27 mouse cellular contexts compared by ENCODE assay signal in genomic region chr9:71140205-71140604, GRCm38 (mm10). TPM values are rescaled to one million over a fixed set of nuclear protein-coding genes. Genes with fewer than 3 reads are reported as not detected.
DNase-seq lines count a peak whose midpoint lies in the region; ATAC-seq lines count a peak whose summit lies in the region.
"Had no signal": no experiment of that assay in that cellular context is flagged by ENCODE, and none has a peak within 500 bp of the region (broad histone marks: within the 10 kb centered on the region; RNA-seq: fewer than 3 reads in every experiment).

No protein-coding gene starts in this region.

- peak; percentile 54 for ATAC-seq in liver, embryonic 13.5 days (ENCODE audit: low read depth)
- ATAC-seq in monocyte, adult 5-6 weeks (replicated peaks; ENCODE audit: insufficient number of reproducible peaks, low FRiP score, low TSS enrichment, poor library complexity, severe bottlenecking): peak; percentile 75
- ATAC-seq in forebrain, embryonic 14.5 days: no peak
- ATAC-seq: forebrain, embryonic 13.5 days; midbrain, embryonic 16.5 days had no signal

- DNase-seq in lung, postnatal 36 days: peak; percentile 17
- no peak for DNase-seq in lung, postnatal 14 days
- no peak for DNase-seq in liver, embryonic 13.5 days
- no peak for DNase-seq in forebrain, embryonic 14.5 days (ENCODE audit: low spot score)
- no peak for DNase-seq in layer of hippocampus, postnatal 14 days (ENCODE audit: low spot score in 2 of 2)
- no peak for DNase-seq in spleen, adult 12 weeks (ENCODE audit: low spot score)
- DNase-seq: adrenal gland, postnatal 14 days; cerebellum, adult 11 months; cerebellum, postnatal 10 days; gastrocnemius, postnatal 25 days; heart, adult 18-20 months; heart, postnatal 4 days; kidney, adult 18-20 months; lung, embryonic 14.5 days; right cerebral cortex, adult 18-20 months; thymus, adult 2 months had no signal

- peaks cover 37% of the 10 kb centered on the region for H3K4me1 ChIP-seq in liver, embryonic 13.5 days (replicated peaks)
- H3K4me1 ChIP-seq in forebrain, embryonic 14.5 days (ENCODE audit: control insufficient read depth, insufficient read depth, low read length): no peaks in the 10 kb centered on the region
- H3K4me1 ChIP-seq: forebrain, embryonic 13.5 days; hindbrain, embryonic 13.5 days; limb, embryonic 13.5 days; neural tube, embryonic 12.5 days had no signal

- WGBS in liver, embryonic 13.5 days (ENCODE audit: insufficient replicate concordance): 57% methylated on average over 8 of the region's 8 CpGs
- WGBS in forebrain, embryonic 14.5 days: 91% methylated on average over 8 of the region's 8 CpGs

- H3K27me3 ChIP-seq in liver, embryonic 13.5 days: no peaks in the 10 kb centered on the region
- no peaks in the 10 kb centered on the region for H3K27me3 ChIP-seq in forebrain, embryonic 14.5 days (replicated peaks; ENCODE audit: control insufficient read depth, insufficient read depth, low read length)
- H3K27me3 ChIP-seq: forebrain, embryonic 13.5 days; hindbrain, embryonic 13.5 days; kidney, embryonic 15.5 days; limb, embryonic 13.5 days; neural tube, embryonic 12.5 days had no signal

- no peak overlapping the region for H3K9ac ChIP-seq in liver, embryonic 13.5 days
- no peak overlapping the region for H3K9ac ChIP-seq in forebrain, embryonic 14.5 days (ENCODE audit: low read length)
- H3K9ac ChIP-seq: forebrain, embryonic 13.5 days; hindbrain, embryonic 13.5 days; kidney, embryonic 15.5 days; limb, embryonic 13.5 days; lung, embryonic 14.5 days; neural tube, embryonic 12.5 days had no signal

- peak overlapping the region; percentile 77 for H3K27ac ChIP-seq in liver, embryonic 13.5 days
- H3K27ac ChIP-seq in forebrain, embryonic 14.5 days (ENCODE audit: low read depth, low read length): no peak overlapping the region
- H3K27ac ChIP-seq: forebrain, embryonic 13.5 days; hindbrain, embryonic 13.5 days; kidney, embryonic 15.5 days; limb, embryonic 13.5 days; neural tube, embryonic 12.5 days had no signal

- no peak overlapping the region for H3K4me2 ChIP-seq in liver, embryonic 13.5 days
- H3K4me2 ChIP-seq in forebrain, embryonic 14.5 days (ENCODE audit: low read length): no peak overlapping the region
- H3K4me2 ChIP-seq: forebrain, embryonic 13.5 days; heart, embryonic 11.5 days; hindbrain, embryonic 13.5 days; kidney, embryonic 15.5 days; limb, embryonic 13.5 days; lung, embryonic 14.5 days; midbrain, embryonic 11.5 days; neural tube, embryonic 12.5 days had no signal

- 0 out of 2 replicates have a peak, but pooled peaks cover 3% of the 10 kb centered on the region for H3K9me3 ChIP-seq in liver, embryonic 13.5 days (replicated peaks)
- no peaks in the 10 kb centered on the region for H3K9me3 ChIP-seq in forebrain, embryonic 14.5 days (replicated peaks; ENCODE audit: control insufficient read depth, low read length)
- H3K9me3 ChIP-seq: forebrain, embryonic 13.5 days; hindbrain, embryonic 13.5 days; kidney, embryonic 15.5 days; limb, embryonic 13.5 days; neural tube, embryonic 12.5 days had no signal

- H3K36me3 ChIP-seq in liver, embryonic 13.5 days: peaks cover 3% of the 10 kb centered on the region; the same call in 1 of the 2 replicates
- H3K36me3 ChIP-seq in forebrain, embryonic 14.5 days (ENCODE audit: control insufficient read depth, insufficient read depth, low read length): no peaks in the 10 kb centered on the region
- H3K36me3 ChIP-seq: hindbrain, embryonic 13.5 days; kidney, embryonic 15.5 days; limb, embryonic 13.5 days; neural tube, embryonic 12.5 days had no signal

- no peak overlapping the region for H3K4me3 ChIP-seq in liver, embryonic 13.5 days (replicated peaks)
- H3K4me3 ChIP-seq in forebrain, embryonic 14.5 days (ENCODE audit: low read depth, low read length): no peak overlapping the region
- H3K4me3 ChIP-seq: erythroblast, embryonic 14.5 days; forebrain, embryonic 13.5 days; hindbrain, embryonic 13.5 days; kidney, embryonic 15.5 days; limb, embryonic 13.5 days; myocyte; neural tube, embryonic 12.5 days had no signal

RNA-seq across cellular contexts. Expression of gene Aqp9, which starts 28.3 kb away (rescaled TPM):
- polyA plus RNA-seq in liver, embryonic 13.5 days (2015; fragmentation: Nextera tagmentation; extraction: Ambion mirVana): 8.3 and 9.3 TPM in 2 replicates
- 13.4 to 39.6 TPM (median 30.9 TPM) in 3 replicates for total RNA-seq in monocyte, adult 5-6 weeks (2017)
- polyA plus RNA-seq in forebrain, embryonic 14.5 days (2014; fragmentation: Nextera tagmentation; extraction: Ambion mirVana): 0.20 and 0.37 TPM in 2 replicates
- total RNA-seq in layer of hippocampus, postnatal 14 days (2021): 1 to 10 TPM; 2.1 to 2.3 TPM
